Mouse (Mus musculus): ENCODE results near the gene Hacd2. TPM values are rescaled to one million over a fixed set of nuclear protein-coding genes. Genes with fewer than 3 reads are reported as not detected.

The Hacd2 gene
- polyA plus RNA-seq, 1 experiment from 2014 or later = 10.6 TPM

DNA sequence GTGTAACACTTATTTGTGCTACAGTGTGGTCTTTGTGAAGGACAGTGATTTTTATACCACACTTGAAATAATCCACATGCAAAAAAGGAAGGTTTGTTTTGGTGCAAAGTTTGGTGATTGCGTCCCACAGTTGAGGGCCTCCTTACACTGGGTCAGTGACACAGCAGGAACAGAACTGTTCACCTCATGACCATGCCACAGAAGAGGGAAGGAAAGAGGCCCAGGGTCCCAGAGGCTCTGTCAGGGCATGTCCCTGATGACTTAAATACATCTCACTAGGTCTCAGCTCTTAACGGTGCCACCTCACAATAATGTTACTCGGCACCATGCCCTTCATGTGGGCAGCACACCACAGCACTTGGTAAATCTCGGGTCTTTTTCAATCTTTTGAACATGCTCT is 3.1 kb downstream of the Hacd2 start:
- H3K36me3 ChIP-seq (ENCODE audit: inconsistent target) = no peaks in the 10 kb centered on the region
- peaks cover 14% of the 10 kb centered on the region for H3K79me2 ChIP-seq (ENCODE audit: inconsistent target)
- H3K4me3 ChIP-seq (ENCODE audit: inconsistent target) = no peak overlapping the region
- WGBS (ENCODE audit: missing documents) = 84% methylated on average over 4 of the region's 4 CpGs
- H3K27ac ChIP-seq = no peak overlapping the region

DNA sequence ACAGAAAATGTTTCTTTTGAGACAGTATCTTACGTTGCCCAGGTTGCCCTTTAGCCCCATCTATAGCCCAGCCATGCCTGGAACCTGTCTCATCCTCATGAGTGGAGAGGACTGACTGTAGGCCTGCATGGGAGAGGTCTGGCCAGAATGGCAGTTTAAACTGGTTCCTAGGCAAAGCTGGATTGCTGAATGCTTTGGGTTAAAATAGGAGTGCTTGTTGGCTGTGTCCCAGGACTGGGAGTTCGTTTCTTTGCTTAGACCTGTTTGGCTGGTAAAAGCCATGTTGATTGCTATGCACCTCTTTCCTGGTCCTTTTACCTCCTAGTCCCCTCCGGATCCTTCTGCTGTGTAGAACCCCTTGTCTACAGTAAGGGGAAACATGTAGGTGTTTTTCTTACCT is 11.0 kb downstream of the Hacd2 start:
- H3K79me2 ChIP-seq (ENCODE audit: inconsistent target) = no peaks in the 10 kb centered on the region
- WGBS (ENCODE audit: missing documents) = 53% methylated on average over 3 of the region's 3 CpGs
- no peak overlapping the region for H3K4me3 ChIP-seq (ENCODE audit: inconsistent target)
- H3K36me3 ChIP-seq (ENCODE audit: inconsistent target) = no peaks in the 10 kb centered on the region
- no peak overlapping the region for H3K27ac ChIP-seq

DNA sequence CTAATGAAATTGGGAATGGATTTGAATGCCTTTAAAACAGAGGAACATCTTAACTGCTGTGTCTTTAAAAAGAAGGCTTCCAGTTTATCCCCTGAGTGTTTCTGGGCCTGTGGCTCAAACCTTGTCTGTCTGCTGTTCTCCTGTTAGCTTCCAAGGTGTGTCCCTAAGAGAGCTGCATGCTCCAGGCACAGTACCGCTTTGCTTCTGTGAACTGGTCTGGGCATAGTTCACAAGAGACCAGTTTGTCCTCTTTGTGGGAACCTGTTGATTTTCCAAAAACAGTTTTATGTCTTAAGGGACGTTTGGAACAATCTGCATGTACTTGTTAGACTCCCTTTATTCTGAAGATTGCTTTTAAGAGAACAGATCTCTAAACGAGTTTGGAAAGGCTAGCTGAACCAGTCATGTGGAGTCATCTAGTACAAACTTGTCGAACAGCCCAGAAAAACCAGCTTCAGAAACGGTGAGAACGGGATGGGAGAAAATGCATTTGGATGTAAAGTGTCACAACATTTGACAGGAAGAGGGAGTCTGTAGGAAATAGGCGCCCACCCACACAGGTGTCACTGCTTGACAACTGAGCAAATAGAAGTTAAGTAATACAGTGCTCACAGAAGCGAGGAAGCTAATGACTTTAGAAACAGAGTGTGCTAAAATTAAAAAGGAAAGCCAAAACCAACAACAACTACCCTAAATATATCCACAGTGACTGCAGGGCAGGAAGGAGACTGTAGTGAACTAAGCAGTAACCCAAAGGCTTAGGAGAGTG is 11.8 kb downstream of the Hacd2 start:
- no peak overlapping the region for H3K27ac ChIP-seq
- no peak overlapping the region for H3K4me3 ChIP-seq (ENCODE audit: inconsistent target)
- no peaks in the 10 kb centered on the region for H3K79me2 ChIP-seq (ENCODE audit: inconsistent target)
- 56% methylated on average over 8 of the region's 8 CpGs for WGBS (ENCODE audit: missing documents)
- no peaks in the 10 kb centered on the region for H3K36me3 ChIP-seq (ENCODE audit: inconsistent target)

DNA sequence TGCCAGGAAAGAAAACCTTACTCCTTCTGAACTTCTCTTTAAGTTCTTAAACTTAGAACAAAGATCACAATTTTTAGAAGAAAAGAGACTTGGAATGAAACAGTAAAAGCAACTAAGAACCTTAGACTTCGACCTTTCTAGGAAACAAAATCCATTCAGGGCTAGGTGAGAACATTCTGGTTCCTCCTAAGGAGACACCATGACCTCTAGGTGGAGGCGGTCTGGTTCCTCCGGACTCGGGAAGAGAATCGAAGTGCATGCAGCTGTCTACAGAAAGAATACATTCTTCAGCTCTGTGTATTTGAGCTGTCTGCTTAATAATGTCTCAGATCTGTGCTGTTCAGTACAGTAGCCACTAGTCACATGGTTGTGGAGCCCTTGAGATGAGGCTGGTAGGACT is 12.7 kb downstream of the Hacd2 start:
- 89% methylated on average over 5 of the region's 5 CpGs for WGBS (ENCODE audit: missing documents)
- H3K27ac ChIP-seq = no peak overlapping the region
- H3K79me2 ChIP-seq (ENCODE audit: inconsistent target) = no peaks in the 10 kb centered on the region
- no peaks in the 10 kb centered on the region for H3K36me3 ChIP-seq (ENCODE audit: inconsistent target)
- H3K4me3 ChIP-seq (ENCODE audit: inconsistent target) = no peak overlapping the region

DNA sequence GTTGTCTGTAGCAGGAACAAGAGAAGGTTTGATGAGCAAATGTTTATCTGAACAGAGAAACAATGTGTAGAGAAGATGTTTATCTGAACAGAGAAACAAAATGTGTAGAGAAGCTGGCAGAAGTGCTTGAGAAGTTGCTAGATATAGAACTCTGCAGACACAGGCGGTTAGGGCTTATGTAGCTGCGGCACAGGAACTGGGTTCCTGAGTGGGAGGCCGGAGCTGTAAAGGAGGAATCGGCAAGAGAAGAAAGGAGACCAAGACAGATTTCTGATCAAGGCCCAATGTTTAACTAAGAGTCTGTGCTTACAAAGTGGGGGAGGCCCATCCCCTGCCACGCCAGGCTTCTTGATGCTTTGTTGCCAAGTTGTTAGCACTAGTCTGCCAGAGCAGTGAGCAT is 14.5 kb downstream of the Hacd2 start:
- H3K36me3 ChIP-seq (ENCODE audit: inconsistent target) = no peaks in the 10 kb centered on the region
- no peak overlapping the region for H3K27ac ChIP-seq
- H3K4me3 ChIP-seq (ENCODE audit: inconsistent target) = no peak overlapping the region
- no peaks in the 10 kb centered on the region for H3K79me2 ChIP-seq (ENCODE audit: inconsistent target)
- WGBS (ENCODE audit: missing documents) = 97% methylated on average over 5 of the region's 5 CpGs

DNA sequence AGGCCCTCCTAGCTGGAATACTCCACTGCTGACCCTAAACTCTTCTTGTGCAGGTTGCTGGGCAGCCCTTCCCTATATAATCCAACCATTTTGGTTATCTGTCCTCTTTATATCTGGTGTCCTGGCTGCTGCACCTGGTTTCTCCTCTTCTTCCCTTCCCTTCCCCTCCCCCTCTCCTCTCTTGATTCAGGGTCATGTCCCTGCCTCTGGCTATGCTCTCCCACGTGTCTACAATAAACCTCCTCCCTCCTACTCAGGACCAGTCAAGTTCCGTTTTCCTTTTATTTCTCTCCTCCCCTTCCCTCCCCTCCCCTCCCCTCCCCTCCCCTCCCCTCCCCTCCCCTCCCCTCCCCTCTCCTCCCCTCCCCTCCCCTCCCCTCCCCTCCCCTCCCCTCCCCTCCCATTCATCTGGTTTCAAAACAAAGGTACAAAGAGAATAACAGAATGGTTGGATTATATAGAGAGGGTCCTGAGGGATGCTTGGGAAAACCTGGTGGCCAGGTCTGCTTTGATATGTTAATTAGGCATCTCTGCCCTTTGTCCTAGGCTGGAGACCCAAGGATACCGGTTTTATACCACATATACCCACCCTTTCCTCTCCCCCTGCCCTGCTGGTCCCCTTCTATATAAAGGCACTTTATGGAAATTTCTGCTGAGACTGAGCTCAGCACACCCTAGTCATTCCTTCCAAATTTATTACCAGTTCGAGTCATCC is 16.3 kb downstream of the Hacd2 start:
- H3K4me3 ChIP-seq (ENCODE audit: inconsistent target) = no peak overlapping the region
- H3K36me3 ChIP-seq (ENCODE audit: inconsistent target) = no peaks in the 10 kb centered on the region
- H3K79me2 ChIP-seq (ENCODE audit: inconsistent target) = no peaks in the 10 kb centered on the region
- 94% methylated on average over 2 of the region's 4 CpGs for WGBS (ENCODE audit: missing documents)
- H3K27ac ChIP-seq = no peak overlapping the region

DNA sequence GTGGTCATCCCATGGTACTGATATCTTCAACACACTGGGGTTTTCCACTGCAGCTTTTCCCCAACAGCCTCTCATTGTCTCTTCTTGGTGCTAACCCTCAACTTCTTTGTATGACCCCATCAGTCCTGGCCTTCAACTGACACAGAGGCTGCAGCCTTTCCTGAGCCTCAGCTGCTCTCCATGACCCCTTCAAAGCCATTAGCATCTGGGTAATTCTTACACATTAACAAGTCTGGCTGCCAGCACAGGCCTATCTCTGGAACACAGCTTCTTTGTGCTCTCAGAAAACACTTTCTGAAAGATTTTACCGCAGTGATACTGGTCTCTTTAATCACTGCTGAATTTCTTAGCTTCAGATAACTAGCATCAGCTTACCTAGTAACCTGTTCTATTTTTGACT is 17.9 kb downstream of the Hacd2 start:
- 100% methylated on average over 1 of the region's 1 CpGs for WGBS (ENCODE audit: missing documents)
- H3K4me3 ChIP-seq (ENCODE audit: inconsistent target) = no peak overlapping the region
- H3K36me3 ChIP-seq (ENCODE audit: inconsistent target) = no peaks in the 10 kb centered on the region
- no peaks in the 10 kb centered on the region for H3K79me2 ChIP-seq (ENCODE audit: inconsistent target)
- no peak overlapping the region for H3K27ac ChIP-seq

DNA sequence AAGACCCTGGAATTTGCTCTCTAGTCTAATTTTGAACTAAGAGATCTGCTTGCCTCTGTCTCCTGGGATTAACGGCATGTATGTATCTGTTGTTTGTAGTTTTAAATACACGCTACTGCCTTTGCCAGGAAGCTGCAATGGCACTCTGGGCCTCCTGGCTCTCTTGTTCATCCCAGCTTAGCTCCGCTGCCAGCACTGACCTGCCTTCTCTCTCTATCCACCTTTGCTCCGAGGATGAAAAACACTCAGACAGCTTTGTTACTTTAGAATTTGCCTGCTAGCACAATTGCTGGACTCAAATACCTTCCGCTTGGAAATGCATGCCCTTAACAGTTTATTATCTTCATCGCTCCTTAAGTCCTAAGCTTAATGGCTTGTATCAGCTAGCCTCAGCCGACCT is 18.8 kb downstream of the Hacd2 start:
- no peaks in the 10 kb centered on the region for H3K36me3 ChIP-seq (ENCODE audit: inconsistent target)
- no peak overlapping the region for H3K4me3 ChIP-seq (ENCODE audit: inconsistent target)
- H3K79me2 ChIP-seq (ENCODE audit: inconsistent target) = no peaks in the 10 kb centered on the region
- H3K27ac ChIP-seq = no peak overlapping the region
- 95% methylated on average over 7 of the region's 7 CpGs for WGBS (ENCODE audit: missing documents)

DNA sequence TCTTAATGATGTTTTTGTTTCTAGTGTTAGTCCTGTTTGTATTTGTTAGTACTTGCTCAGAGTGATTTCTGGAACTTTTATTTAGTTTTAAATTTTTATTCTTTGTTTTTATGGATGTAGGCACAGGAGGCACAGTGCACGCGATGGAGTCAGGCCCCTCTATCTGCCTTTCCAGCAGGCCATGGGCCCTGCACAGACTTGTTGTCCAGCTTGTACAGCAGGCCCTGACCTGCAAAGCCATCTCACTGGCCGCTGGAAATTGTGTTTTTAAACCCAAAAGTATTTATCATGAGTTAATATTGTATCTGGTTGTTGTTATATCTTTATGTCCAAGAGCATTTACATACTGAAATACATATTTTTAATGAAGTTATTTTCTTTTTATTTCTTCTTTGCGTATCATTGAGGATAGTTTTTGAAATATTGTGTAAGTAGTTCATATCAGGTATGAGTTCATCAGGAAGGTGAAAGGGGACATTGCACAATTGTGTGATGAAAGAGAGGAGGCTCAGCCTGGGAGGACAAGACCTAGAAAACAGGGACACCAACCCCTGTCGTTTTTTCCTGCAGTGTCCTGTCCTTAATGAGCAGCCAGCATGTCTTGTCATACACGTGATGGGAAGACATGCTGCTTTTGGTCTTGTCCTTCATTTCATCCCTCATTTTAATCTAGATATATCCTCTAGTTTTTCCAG is 24.0 kb downstream of the Hacd2 start:
- 79% methylated on average over 6 of the region's 6 CpGs for WGBS (ENCODE audit: missing documents)
- H3K36me3 ChIP-seq (ENCODE audit: inconsistent target) = no peaks in the 10 kb centered on the region

DNA sequence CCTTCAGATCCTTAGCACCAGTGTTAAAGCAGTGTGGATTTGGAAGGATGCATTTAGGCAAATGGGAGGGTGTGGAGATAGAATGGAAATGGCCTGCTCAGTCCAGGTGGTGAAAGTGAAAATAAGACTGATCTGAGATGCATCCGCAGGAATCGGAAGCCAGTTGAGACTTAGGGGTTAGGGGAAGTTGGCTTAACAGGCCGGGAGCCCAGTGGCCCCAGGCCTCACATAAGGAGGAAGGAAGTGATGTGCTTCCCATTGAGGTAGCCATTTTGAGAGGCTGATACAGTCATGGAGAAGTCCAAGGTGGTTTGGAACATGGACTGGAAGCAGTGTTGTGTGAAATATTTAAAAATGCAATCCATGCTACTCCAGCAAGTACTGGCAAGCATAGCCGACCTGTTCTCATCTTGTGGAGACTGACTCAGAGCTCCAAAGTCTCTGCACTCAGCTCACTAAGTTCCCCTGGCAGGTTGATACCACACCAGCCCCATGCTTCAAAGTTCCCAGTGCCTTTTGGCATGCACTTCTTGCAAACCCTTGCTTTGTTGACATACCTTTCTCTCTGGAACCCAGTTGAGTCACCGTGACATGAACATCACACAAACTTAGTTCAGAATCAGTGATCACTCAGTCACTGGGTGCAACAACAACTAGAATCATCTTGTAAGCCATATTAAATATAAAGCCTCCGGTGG is 25.2 kb downstream of the Hacd2 start:
- Histone ChIP-seq H3K79me2 (ENCODE audit: inconsistent target) (no peaks in the 10 kb centered on the region), H3K4me3 (ENCODE audit: inconsistent target) (no peak overlapping the region), H3K27ac (peak overlapping the region; percentile 58), H3K36me3 (ENCODE audit: inconsistent target) (no peaks in the 10 kb centered on the region)
- 50% methylated on average over 6 of the region's 6 CpGs for WGBS (ENCODE audit: missing documents)

More for the DNA sequence above, 24.0 kb downstream of the Hacd2 start:
- Histone ChIP-seq H3K79me2 (ENCODE audit: inconsistent target) (no peaks in the 10 kb centered on the region), H3K4me3 (ENCODE audit: inconsistent target) (no peak overlapping the region), H3K27ac (no peak overlapping the region)

DNA sequence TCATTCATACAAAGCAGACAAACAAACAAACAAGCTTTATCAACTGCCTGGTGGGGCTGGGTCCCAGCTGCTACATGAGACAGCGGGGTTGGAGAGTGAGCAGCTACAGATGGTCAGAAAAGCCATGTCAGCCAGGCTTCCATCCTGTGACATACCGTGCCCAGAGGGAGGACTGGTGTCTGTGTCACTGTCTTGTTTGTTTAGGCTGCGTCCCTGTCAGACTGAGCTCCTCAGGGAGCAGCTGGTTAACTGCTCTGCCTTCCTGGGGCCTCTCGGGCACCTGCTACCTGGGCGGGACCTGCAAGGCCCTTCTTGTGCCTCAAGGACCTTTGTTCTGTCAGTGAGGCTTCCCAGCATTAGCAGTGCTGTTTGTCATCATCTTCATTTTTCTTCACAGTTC is 28.8 kb downstream of the Hacd2 start:
- 92% methylated on average over 5 of the region's 5 CpGs for WGBS (ENCODE audit: missing documents)
- no peak overlapping the region for H3K27ac ChIP-seq
- H3K36me3 ChIP-seq (ENCODE audit: inconsistent target) = no peaks in the 10 kb centered on the region
- no peak overlapping the region for H3K4me3 ChIP-seq (ENCODE audit: inconsistent target)
- H3K79me2 ChIP-seq (ENCODE audit: inconsistent target) = no peaks in the 10 kb centered on the region

DNA sequence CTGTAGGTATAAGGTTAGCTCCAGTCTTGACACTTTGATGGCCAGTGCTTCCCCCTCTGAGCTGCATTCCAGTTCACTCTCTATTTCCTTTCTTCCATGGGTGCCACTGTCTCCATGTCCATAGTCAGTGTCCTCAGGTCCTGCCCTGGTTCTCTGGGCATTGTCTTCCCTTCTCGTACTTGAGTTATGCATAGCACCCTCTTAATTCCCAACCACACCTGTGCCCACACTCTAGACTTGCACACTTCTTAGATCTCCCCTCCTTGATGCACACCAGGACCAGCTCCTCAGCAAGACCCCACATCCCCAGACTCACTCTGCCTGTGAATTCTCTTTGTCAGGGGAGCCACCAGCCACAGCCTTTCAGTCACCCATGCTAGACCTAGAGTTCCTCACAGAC is 30.0 kb downstream of the Hacd2 start:
- Histone ChIP-seq H3K4me3 (ENCODE audit: inconsistent target) (no peak overlapping the region), H3K27ac (no peak overlapping the region), H3K79me2 (ENCODE audit: inconsistent target) (no peaks in the 10 kb centered on the region), H3K36me3 (ENCODE audit: inconsistent target) (no peaks in the 10 kb centered on the region)
- 100% methylated on average over 1 of the region's 1 CpGs for WGBS (ENCODE audit: missing documents)

DNA sequence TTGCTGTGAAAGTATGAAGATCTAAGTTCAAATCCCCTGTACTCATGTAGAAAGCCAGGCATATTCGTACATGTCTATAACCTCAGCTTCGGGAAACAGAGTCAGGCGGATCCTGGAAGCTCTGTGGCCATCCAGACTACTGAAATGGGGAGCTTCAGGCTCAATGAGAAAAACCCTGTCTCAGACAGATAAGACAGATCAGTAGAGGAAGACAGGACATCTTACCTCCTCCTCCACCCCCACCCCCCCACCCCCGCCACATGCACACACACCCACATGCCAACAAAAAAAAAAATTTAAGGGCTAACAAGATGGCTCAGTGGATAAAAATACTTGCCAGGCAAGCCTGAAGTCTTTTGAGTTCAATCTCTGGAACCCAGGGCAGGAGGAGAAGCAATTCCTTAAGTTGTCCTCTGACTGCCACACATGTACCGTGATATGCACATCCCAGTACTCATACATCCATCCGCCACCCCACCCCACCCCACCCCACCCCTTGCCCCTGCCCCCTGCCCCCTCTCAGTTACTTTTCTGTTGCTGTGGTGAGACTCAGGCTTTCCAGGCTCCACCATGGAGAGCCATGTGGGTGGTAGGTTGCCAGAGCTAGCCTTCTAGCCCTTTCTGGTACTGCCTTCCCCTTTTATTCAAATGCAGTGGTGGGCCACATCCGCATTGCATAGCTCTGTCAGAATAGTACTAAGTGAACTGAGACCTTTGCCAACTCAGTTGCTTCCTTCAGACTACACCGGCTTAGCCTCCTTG is 32.4 kb downstream of the Hacd2 start:
- no peaks in the 10 kb centered on the region for H3K79me2 ChIP-seq (ENCODE audit: inconsistent target)
- H3K36me3 ChIP-seq (ENCODE audit: inconsistent target) = no peaks in the 10 kb centered on the region
- peak overlapping the region; percentile 66 for H3K27ac ChIP-seq
- no peak overlapping the region for H3K4me3 ChIP-seq (ENCODE audit: inconsistent target)
- WGBS (ENCODE audit: missing documents) = 70% methylated on average over 7 of the region's 8 CpGs

DNA sequence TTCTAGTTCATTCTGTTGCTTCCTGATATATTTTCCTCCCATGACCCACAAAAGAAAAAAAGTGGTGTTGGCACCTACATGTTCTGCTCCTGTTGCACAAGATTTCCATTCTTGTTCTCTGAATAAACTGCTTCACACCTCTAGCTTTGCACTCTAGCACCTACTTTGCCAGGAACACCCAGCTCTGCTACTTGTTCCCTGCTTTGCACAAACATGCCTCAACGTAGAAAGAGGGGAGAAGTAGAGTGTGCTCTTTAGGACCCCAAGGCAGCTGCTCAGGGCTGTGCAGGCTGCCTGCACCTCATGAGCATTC is 32.9 kb downstream of the Hacd2 start:
- peak overlapping the region; percentile 66 for H3K27ac ChIP-seq
- no peaks in the 10 kb centered on the region for H3K36me3 ChIP-seq (ENCODE audit: inconsistent target)

More for the DNA sequence above, 32.9 kb downstream of the Hacd2 start:
- no peak overlapping the region for H3K4me3 ChIP-seq (ENCODE audit: inconsistent target)
- 22% methylated on average over 1 of the region's 1 CpGs for WGBS (ENCODE audit: missing documents)
- H3K79me2 ChIP-seq (ENCODE audit: inconsistent target) = no peaks in the 10 kb centered on the region
